Mouse (Mus musculus): ENCODE data around the gene Tagap1.
"Not testable (repeated sequence)": the region's sequence is repeated elsewhere in the genome, so short reads cannot be mapped to it uniquely, and the experiment has no call there.

Tagap1 gene

GRCm38 (mm10) chr17:6960776-6961175 is at the start of gene Tagap1:
TSS of gene Tagap1 (minus strand) at chr17:6961156.
- peak; percentile 97 for DNase-seq

GRCm38 (mm10) chr17:7009901-7010300 is 48.9 kb upstream of the Tagap1 start:
- DNase-seq = peak; percentile 34

GRCm38 (mm10) chr17:7009440-7009839 is 48.5 kb upstream of the Tagap1 start:
- not testable (repeated sequence) for DNase-seq

- DNase-seq = not testable (repeated sequence)
These were observed 47.9 kb upstream of the Tagap1 start for GRCm38 (mm10) chr17:7008885-7009284.

- peak; percentile 61 for DNase-seq
These were observed 44.7 kb upstream of the Tagap1 start for GRCm38 (mm10) chr17:7005646-7006045.

GRCm38 (mm10) chr17:7003392-7003791 is 42.4 kb upstream of the Tagap1 start:
- not testable (repeated sequence) for DNase-seq

- DNase-seq = peak; percentile 62
These were observed 41.0 kb upstream of the Tagap1 start for GRCm38 (mm10) chr17:7001790-7002585.

- DNase-seq = not testable (repeated sequence)
These were observed 37.0 kb upstream of the Tagap1 start for GRCm38 (mm10) chr17:6997778-6998490.

GRCm38 (mm10) chr17:6996826-6997225 is 35.9 kb upstream of the Tagap1 start:
- peak; percentile 62 for DNase-seq

- DNase-seq = not testable (repeated sequence)
These were observed 34.5 kb upstream of the Tagap1 start for GRCm38 (mm10) chr17:6995504-6995903.

- not testable (repeated sequence) for DNase-seq
These were observed 25.2 kb upstream of the Tagap1 start for GRCm38 (mm10) chr17:6986118-6986517.

- peak; percentile 89 for DNase-seq
These were observed 19.2 kb upstream of the Tagap1 start for GRCm38 (mm10) chr17:6980144-6980543.

GRCm38 (mm10) chr17:6979380-6979779 is 18.4 kb upstream of the Tagap1 start:
- peak; percentile 86 for DNase-seq

- DNase-seq = peak; percentile 99
These were observed 17.6 kb upstream of the Tagap1 start, which contains the start of gene Gm49721 for GRCm38 (mm10) chr17:6978287-6979248. TSS of gene Gm49721 (plus strand) at chr17:6978904.

GRCm38 (mm10) chr17:6974985-6975384 is 14.0 kb upstream of the Tagap1 start:
- peak; percentile 58 for DNase-seq

GRCm38 (mm10) chr17:6972836-6973396 is 12.0 kb upstream of the Tagap1 start:
- DNase-seq = not testable (repeated sequence)

GRCm38 (mm10) chr17:6971238-6971637 is 10.3 kb upstream of the Tagap1 start:
- peak; percentile 36 for DNase-seq

- DNase-seq = not testable (repeated sequence)
These were observed 9.4 kb upstream of the Tagap1 start, which contains the start of gene Rnaset2b for GRCm38 (mm10) chr17:6970334-6970733. TSS of gene Rnaset2b (plus strand) at chr17:6970634.

GRCm38 (mm10) chr17:6967673-6968072 is 6.7 kb upstream of the Tagap1 start:
- not testable (repeated sequence) for DNase-seq

GRCm38 (mm10) chr17:6965364-6965763 is 4.4 kb upstream of the Tagap1 start:
- not testable (repeated sequence) for DNase-seq

GRCm38 (mm10) chr17:6962936-6963335 is 2.0 kb upstream of the Tagap1 start:
- DNase-seq = peak; percentile 87

GRCm38 (mm10) chr17:6962339-6962738 is 1.4 kb upstream of the Tagap1 start:
- peak; percentile 89 for DNase-seq
